Mouse (Mus musculus) right cerebral cortex, postnatal 4 days (tissue): ENCODE results near the gene Sftpa1.
A peak's percentile ranks its signal among the peaks of the same experiment; 100 is the strongest.

Experiments used
- DNase-seq: peaks from one replicate; pipeline ENCODE4 v3.0.0-alpha.2; 2022

Gene Sftpa1

GRCm38 (mm10) chr14:41131540-41131939, at the start of gene Sftpa1:
Gene Sftpa1 (plus strand): TSS chr14:41131782.
- DNase-seq, result no peak

GRCm38 (mm10) chr14:41082408-41082807, 49.2 kb upstream of the Sftpa1 start:
- DNase-seq, result no peak

- DNase-seq, result peak; percentile 17
Measured at GRCm38 (mm10) chr14:41087509-41087908, 44.1 kb upstream of the Sftpa1 start.

- DNase-seq, result no peak
Measured at GRCm38 (mm10) chr14:41090777-41091176, 40.8 kb upstream of the Sftpa1 start.

- no peak for DNase-seq
Measured at GRCm38 (mm10) chr14:41094114-41094513, 37.5 kb upstream of the Sftpa1 start.

GRCm38 (mm10) chr14:41096296-41096860, 35.2 kb upstream of the Sftpa1 start:
- no peak for DNase-seq

- no peak for DNase-seq
Measured at GRCm38 (mm10) chr14:41098726-41099125, 32.9 kb upstream of the Sftpa1 start.

- DNase-seq, result no peak
Measured at GRCm38 (mm10) chr14:41100712-41101111, 30.9 kb upstream of the Sftpa1 start.

- no peak for DNase-seq
Measured at GRCm38 (mm10) chr14:41101242-41101641, 30.3 kb upstream of the Sftpa1 start.

- no peak for DNase-seq
Measured at GRCm38 (mm10) chr14:41102269-41102668, 29.3 kb upstream of the Sftpa1 start.

- DNase-seq, result no peak
Measured at GRCm38 (mm10) chr14:41104853-41105444, 26.6 kb upstream of the Sftpa1 start, which contains the start of gene Mat1a. Gene Mat1a (plus strand): TSS chr14:41105035.

GRCm38 (mm10) chr14:41111031-41111668, 20.4 kb upstream of the Sftpa1 start:
- DNase-seq, result no peak

- DNase-seq, result no peak
Measured at GRCm38 (mm10) chr14:41112944-41113343, 18.6 kb upstream of the Sftpa1 start.

GRCm38 (mm10) chr14:41116271-41116670, 15.3 kb upstream of the Sftpa1 start:
- no peak for DNase-seq

- DNase-seq, result no peak
Measured at GRCm38 (mm10) chr14:41124683-41125082, 6.9 kb upstream of the Sftpa1 start.

- DNase-seq, result peak; percentile 12
Measured at GRCm38 (mm10) chr14:41127997-41128396, 3.6 kb upstream of the Sftpa1 start.

GRCm38 (mm10) chr14:41137006-41137405, 5.4 kb downstream of the Sftpa1 start:
- no peak for DNase-seq

GRCm38 (mm10) chr14:41140686-41141085, 9.1 kb downstream of the Sftpa1 start:
- DNase-seq, result no peak

- no peak for DNase-seq
Measured at GRCm38 (mm10) chr14:41146035-41146434, 14.5 kb downstream of the Sftpa1 start.

- DNase-seq, result no peak
Measured at GRCm38 (mm10) chr14:41146922-41147321, 15.3 kb downstream of the Sftpa1 start.

- DNase-seq, result no peak
Measured at GRCm38 (mm10) chr14:41147356-41147755, 15.8 kb downstream of the Sftpa1 start.

- no peak for DNase-seq
Measured at GRCm38 (mm10) chr14:41151220-41151898, 19.8 kb downstream of the Sftpa1 start, which contains the start of gene Mbl1. Gene Mbl1 (plus strand): TSS chr14:41151458.

- DNase-seq, result no peak
Measured at GRCm38 (mm10) chr14:41160076-41160475, 28.5 kb downstream of the Sftpa1 start.

GRCm38 (mm10) chr14:41160743-41161142, 29.2 kb downstream of the Sftpa1 start:
- no peak for DNase-seq
